Mouse (Mus musculus) kidney, embryonic 14.5 days (tissue): ENCODE results near the gene Kcnn4. TPM values are rescaled to one million over a fixed set of nuclear protein-coding genes. Genes with fewer than 3 reads are reported as not detected.

Source experiments
- ATAC-seq: fragments of 200-750 bp; cut with Nextera tagmentation; 2 replicates; pipeline ENCODE4 v1.8.0; 2017; ENCODE audit warnings: moderate number of reproducible peaks, mild to moderate bottlenecking, moderate TSS enrichment, moderate library complexity; ENCODE audit not compliant: low FRiP score, low TSS enrichment
- H3K27ac ChIP-seq: fragments of 300-500 bp; sonication (generic); 2 replicates; pipeline ENCODE4 v1.5.1; 2014; ENCODE audit warnings: low read depth, mild to moderate bottlenecking, low read length, moderate library complexity, mixed read lengths
- H3K27me3 ChIP-seq: fragments of 300-500 bp; sonication (generic); 2 replicates; pipeline ENCODE4 v1.6.1; 2014; ENCODE audit warnings: mild to moderate bottlenecking, low read length; ENCODE audit not compliant: control insufficient read depth, insufficient read depth
- H3K36me3 ChIP-seq: fragments of 300-500 bp; sonication (generic); 2 replicates; pipeline ENCODE4 v1.6.1; 2014; ENCODE audit warnings: low read length, mixed read lengths; ENCODE audit not compliant: control insufficient read depth, insufficient read depth
- H3K4me1 ChIP-seq: fragments of 300-500 bp; sonication (generic); 2 replicates; pipeline ENCODE4 v1.6.1; 2014; ENCODE audit warnings: low read length, mixed read lengths; ENCODE audit not compliant: control insufficient read depth, insufficient read depth
- H3K4me2 ChIP-seq: fragments of 300-500 bp; sonication (generic); replicated peaks from 2 replicates; pipeline ENCODE4 v1.6.1; 2014; ENCODE audit warnings: low read depth, mild to moderate bottlenecking, low read length
- H3K4me3 ChIP-seq: fragments of 300-500 bp; sonication (generic); 2 replicates; pipeline ENCODE4 v1.5.1; 2014; ENCODE audit warnings: mild to moderate bottlenecking, low read length
- H3K9ac ChIP-seq: fragments of 300-500 bp; sonication (generic); 2 replicates; pipeline ENCODE4 v1.6.1; 2014; ENCODE audit warnings: low read depth, mild to moderate bottlenecking, low read length, moderate library complexity
- H3K9me3 ChIP-seq: fragments of 300-500 bp; sonication (generic); 2 replicates; pipeline ENCODE4 v1.6.1; 2016; ENCODE audit warnings: low read length; ENCODE audit not compliant: control insufficient read depth
- WGBS: fragments of 180-500 bp; shearing (Covaris S2); extraction: QIAGEN DNeasy Blood & Tissue Kit; methylation state at CpG from one replicate; pipeline ENCODE4 v1.1.7; 2014; 5-methylcytosine and 5-hydroxymethylcytosine counted together
- polyA plus RNA-seq: library from polyadenylated mRNA; unstranded; fragments of >200 nt; fragmentation: Nextera tagmentation; extraction: Ambion mirVana; gene quantifications from 2 replicates; pipeline ENCODE4 v1.2.1, GENCODE M21; 2014

Kcnn4 gene
- polyA plus RNA-seq, 1 experiment from 2014 or later, result 3.3 TPM

DNA sequence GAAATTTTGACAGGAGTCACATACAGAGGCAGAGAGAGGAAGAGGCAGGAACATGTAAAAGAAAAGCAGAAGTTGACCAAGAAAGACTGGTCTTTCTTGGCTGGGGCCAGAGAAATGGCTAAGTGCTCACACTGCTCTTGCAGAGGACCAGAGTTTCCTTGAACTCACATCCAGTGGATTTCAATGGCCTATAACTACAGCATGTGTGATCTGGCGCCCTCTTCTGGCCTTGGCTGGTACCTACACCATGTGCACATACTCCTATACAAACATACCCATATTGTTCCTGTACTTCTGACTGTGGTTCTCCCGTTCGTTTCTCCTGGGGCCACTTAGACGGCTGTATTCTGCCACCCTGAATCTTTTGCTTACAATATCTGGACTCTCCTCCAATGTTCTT is 9.1 kb upstream of the Kcnn4 start:
- H3K36me3 ChIP-seq, result no peaks in the 10 kb centered on the region
- no peak overlapping the region for H3K27ac ChIP-seq
- WGBS, result 70% methylated on average over 4 of the region's 4 CpGs
- no peak overlapping the region for H3K4me2 ChIP-seq
- peaks cover 3% of the 10 kb centered on the region; the same call in 1 of the 2 replicates for H3K9me3 ChIP-seq
- H3K9ac ChIP-seq, result no peak overlapping the region
- no peaks in the 10 kb centered on the region for H3K27me3 ChIP-seq
- no peaks in the 10 kb centered on the region for H3K4me1 ChIP-seq
- ATAC-seq, result no peak
- H3K4me3 ChIP-seq, result no peak overlapping the region

DNA sequence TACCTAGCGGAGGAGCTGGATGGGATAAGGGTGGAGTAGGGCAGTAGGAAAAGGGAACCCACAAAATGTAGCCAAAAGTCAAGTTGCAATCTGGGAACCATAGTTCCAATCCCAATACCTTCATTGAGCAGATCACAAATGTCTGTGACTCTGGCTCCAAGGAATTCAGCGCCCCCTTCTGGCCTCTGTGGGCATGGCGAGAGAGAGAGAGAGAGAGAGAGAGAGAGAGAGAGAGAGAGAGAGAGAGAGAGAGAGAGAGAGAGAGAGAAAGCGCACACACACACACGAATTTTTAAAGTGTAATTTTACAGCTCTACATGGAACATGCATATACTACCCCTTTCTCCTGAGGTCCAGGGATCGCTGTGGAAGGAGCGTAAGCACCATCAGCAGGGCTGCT is 6.8 kb upstream of the Kcnn4 start:
- Histone ChIP-seq H3K4me1 (no peaks in the 10 kb centered on the region), H3K4me2 (no peak overlapping the region), H3K27me3 (no peaks in the 10 kb centered on the region), H3K27ac (no peak overlapping the region), H3K4me3 (no peak overlapping the region), H3K9me3 (peaks cover 3% of the 10 kb centered on the region; the same call in 1 of the 2 replicates), H3K36me3 (no peaks in the 10 kb centered on the region), H3K9ac (no peak overlapping the region)
- WGBS, result 22% methylated on average over 7 of the region's 7 CpGs
- ATAC-seq, result no peak

DNA sequence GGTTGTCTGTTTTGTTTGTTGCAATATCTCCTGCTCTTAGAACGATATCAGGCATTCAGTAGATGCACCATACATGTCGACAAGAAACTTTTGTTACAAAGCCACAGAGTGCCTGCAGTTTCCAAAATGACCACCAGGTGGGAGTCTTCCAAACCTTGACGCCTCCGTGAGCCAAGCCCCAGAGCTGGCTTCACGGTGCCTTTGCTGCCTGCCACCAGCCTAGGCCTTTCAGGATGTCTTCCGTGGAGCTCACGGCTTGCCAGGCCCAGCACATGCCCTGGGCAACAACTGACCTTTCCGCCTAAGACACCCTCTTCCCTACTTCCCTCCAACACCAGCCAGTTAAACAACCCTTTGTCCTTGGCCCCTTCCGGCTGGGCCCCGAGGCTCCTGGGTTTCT is 5.2 kb upstream of the Kcnn4 start:
- no peak overlapping the region for H3K9ac ChIP-seq
- H3K4me2 ChIP-seq, result no peak overlapping the region
- ATAC-seq, result peak; percentile 56
- H3K27me3 ChIP-seq, result no peaks in the 10 kb centered on the region
- no peak overlapping the region for H3K4me3 ChIP-seq
- no peaks in the 10 kb centered on the region for H3K36me3 ChIP-seq
- H3K27ac ChIP-seq, result no peak overlapping the region
- no peaks in the 10 kb centered on the region for H3K4me1 ChIP-seq
- WGBS, result 23% methylated on average over 10 of the region's 10 CpGs
- H3K9me3 ChIP-seq, result peaks cover 3% of the 10 kb centered on the region; the same call in 1 of the 2 replicates

DNA sequence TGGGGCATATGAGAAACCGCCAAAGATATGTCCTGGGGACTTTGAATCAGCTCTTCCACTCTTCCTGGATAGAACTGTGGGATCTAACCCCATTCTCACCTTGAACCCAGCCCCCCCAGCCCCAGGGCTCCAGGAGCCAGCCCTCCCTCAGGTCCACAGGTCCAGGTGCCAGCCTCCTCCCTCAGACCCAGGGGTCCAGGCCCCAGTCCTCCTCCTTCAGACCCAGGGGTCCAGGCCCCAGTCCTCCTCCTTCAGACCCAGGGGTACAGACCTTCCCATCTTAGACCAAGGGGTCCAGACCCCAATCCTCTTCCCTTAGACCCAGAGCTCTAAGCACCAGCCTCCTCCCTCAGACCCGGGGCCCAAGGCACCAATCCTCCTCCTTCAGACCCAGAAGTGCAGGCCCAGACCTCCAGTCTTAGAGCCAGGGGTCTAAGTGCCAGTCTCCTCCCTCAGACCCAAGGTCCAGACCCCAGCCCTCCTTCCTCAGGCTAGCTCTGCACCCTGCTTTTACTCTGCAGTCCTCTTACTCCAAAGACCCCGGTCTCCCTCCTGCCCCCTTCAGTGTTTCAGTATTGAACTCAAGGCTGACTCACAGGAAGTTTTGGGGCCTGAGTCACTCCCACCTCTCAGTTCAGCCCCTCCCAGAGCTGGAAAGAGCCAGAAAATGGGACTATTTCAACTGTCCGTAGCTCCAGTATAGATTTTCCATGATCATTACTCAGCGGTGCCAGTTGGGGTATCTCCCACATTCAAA is 4.6 kb upstream of the Kcnn4 start:
- H3K36me3 ChIP-seq, result no peaks in the 10 kb centered on the region
- H3K4me1 ChIP-seq, result no peaks in the 10 kb centered on the region
- H3K27me3 ChIP-seq, result no peaks in the 10 kb centered on the region
- no peak overlapping the region for H3K9ac ChIP-seq
- no peak overlapping the region for H3K4me2 ChIP-seq
- H3K4me3 ChIP-seq, result no peak overlapping the region
- H3K27ac ChIP-seq, result no peak overlapping the region
- H3K9me3 ChIP-seq, result peaks cover 3% of the 10 kb centered on the region; the same call in 1 of the 2 replicates
- no peak for ATAC-seq
- WGBS, result 78% methylated on average over 5 of the region's 5 CpGs

DNA sequence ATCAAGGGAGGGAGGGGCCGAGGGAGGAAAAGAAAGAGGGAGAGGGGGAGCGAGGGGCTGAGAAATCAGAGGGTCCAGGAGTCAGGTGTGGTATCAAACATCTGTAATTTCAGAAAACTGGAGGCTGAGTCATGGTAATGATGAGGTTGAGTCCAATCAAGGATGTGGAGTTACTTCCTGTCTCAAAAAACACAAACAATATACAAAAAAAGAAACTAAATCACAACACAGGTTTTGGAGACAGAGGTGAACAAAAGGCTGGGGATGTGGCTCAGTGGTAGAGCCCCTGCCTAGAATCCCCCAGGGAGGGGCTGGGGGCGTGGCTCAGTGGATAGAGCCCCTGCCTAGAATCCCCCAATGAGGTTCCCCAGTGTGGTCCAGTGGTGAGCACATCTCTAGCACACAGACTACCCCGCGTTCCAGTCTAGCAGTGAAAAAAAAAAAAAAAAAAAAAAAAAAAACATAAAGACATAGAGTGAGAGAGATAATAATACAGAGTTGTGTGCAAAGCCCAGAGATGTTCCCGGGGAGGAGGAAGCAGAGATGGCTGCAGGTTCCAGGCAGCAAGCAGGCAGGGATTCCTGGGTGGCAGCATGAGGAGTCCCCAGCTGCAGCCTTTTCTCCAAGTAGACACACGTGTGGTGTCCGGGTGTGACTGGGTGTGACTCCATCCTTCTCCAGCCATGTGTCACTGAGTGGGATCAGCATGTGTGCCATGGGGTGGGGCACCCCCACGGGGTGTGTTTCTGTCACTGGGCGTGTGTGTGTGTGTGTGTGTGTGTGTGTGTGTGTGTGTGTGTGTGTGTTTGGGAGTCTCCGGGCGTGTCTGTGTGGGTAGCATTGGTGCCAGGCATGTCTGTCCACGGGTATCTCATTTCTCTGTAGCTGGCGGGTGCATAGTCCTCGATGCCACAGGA is 3.1 kb upstream of the Kcnn4 start:
- no peak for ATAC-seq
- WGBS, result 79% methylated on average over 15 of the region's 15 CpGs
- H3K4me3 ChIP-seq, result no peak overlapping the region
- no peak overlapping the region for H3K4me2 ChIP-seq
- no peaks in the 10 kb centered on the region for H3K27me3 ChIP-seq
- no peaks in the 10 kb centered on the region for H3K9me3 ChIP-seq
- H3K4me1 ChIP-seq, result no peaks in the 10 kb centered on the region
- H3K36me3 ChIP-seq, result no peaks in the 10 kb centered on the region
- no peak overlapping the region for H3K27ac ChIP-seq
- H3K9ac ChIP-seq, result no peak overlapping the region

DNA sequence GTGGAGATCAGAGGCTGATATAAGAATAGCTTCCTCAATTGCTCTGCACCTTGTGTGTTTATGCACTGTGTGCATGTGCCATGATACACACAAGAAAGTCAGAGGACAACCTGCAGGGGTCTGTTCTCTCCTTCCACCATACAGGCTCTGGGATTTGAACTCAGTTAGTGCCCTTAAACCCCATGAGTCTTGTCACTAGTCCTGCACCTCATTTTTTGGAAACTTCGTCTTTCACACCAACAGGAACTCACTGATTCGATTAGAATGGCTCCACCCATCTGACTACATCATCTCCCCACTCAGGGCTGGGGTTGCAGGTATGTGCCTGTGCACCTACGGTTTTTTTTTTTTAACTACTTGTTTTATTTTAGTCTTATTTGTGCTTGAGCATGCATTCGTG is 1.8 kb upstream of the Kcnn4 start:
- Histone ChIP-seq H3K9ac (no peak overlapping the region), H3K27me3 (no peaks in the 10 kb centered on the region), H3K4me3 (no peak overlapping the region), H3K4me2 (no peak overlapping the region), H3K36me3 (no peaks in the 10 kb centered on the region), H3K4me1 (no peaks in the 10 kb centered on the region), H3K27ac (no peak overlapping the region), H3K9me3 (no peaks in the 10 kb centered on the region)
- 63% methylated on average over 4 of the region's 4 CpGs for WGBS
- no peak for ATAC-seq

DNA sequence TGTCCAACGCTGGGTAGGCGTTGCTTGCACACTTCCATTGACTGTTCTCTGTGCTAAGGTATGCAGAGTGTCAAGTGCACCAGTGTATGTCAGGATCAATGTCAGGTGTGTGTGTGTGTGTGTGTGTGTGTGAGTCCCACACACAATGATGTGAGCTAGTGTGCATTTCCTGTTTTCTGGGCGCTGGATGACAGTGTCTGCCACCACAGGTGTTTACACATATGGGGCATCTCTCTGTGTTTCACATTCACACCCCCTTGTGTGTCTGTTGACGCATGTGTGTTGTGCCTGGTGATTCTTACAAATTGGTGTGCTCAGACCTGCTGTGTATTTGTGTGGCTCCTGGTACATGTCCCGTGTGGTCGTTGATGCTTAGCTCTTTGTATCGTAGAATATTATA is 1.1 kb upstream of the Kcnn4 start:
- H3K36me3 ChIP-seq, result no peaks in the 10 kb centered on the region
- H3K9ac ChIP-seq, result no peak overlapping the region
- no peaks in the 10 kb centered on the region for H3K27me3 ChIP-seq
- no peak for ATAC-seq
- H3K4me3 ChIP-seq, result no peak overlapping the region
- WGBS, result 89% methylated on average over 7 of the region's 7 CpGs
- no peak overlapping the region for H3K4me2 ChIP-seq
- H3K27ac ChIP-seq, result no peak overlapping the region
- 0 out of 2 replicates have a peak, but pooled peaks cover 4% of the 10 kb centered on the region for H3K4me1 ChIP-seq
- no peaks in the 10 kb centered on the region for H3K9me3 ChIP-seq

DNA sequence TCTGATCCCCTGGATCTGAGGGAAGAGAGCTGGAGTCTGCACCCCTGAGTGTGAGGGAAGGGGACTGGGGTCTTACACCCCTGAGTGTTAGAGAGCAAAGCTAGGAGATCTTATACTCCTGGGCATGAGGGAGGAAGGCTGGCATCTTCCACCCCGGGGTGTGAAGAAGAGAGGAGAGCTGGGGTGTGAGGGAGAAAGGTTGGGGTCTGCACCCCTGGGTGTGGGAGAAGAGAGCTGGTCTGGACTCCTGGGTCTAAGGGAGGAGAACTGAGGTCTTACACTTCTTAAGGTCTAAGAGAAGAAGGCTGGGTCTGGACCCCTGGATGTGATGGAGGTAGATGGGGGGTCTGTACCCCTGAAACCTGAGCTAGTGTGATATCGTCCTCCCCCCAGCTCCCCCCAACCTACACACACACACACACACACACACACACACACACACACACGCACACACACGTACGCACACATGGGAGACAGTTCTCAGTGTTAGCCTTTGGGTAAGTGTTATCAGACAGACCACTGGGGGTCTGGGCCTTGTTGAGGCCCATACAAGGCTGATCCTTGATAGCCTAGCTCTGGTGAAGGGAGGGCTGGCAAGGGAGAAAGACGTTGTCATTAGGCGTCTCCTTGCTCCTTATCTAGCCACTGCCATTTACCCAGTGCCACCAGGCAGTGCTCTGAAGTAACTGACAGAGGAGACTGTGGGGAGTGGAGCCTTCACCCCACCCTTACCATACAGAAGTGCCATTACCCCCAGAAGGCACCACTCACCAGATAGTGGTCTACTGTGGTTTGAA is 1.1 kb downstream of the Kcnn4 start:
- no peaks in the 10 kb centered on the region for H3K36me3 ChIP-seq
- no peaks in the 10 kb centered on the region for H3K9me3 ChIP-seq
- no peak overlapping the region for H3K27ac ChIP-seq
- ATAC-seq, result no peak
- 78% methylated on average over 6 of the region's 7 CpGs for WGBS
- H3K4me1 ChIP-seq, result 0 out of 2 replicates have a peak, but pooled peaks cover 4% of the 10 kb centered on the region
- H3K4me2 ChIP-seq, result no peak overlapping the region; the same call in 1 of the 2 replicates
- H3K4me3 ChIP-seq, result no peak overlapping the region
- no peaks in the 10 kb centered on the region for H3K27me3 ChIP-seq
- H3K9ac ChIP-seq, result no peak overlapping the region
